Mouse (Mus musculus) hindbrain, postnatal 0 days (tissue): ENCODE data around the gene Ehd1. TPM values are rescaled to one million over a fixed set of nuclear protein-coding genes. Genes with fewer than 3 reads are reported as not detected.

ENCODE experiments used
- ATAC-seq: fragments of 200-750 bp; cut with Nextera tagmentation; 2 replicates; pipeline ENCODE4 v1.8.0; 2017; ENCODE audit warnings: mild to moderate bottlenecking, moderate TSS enrichment, moderate library complexity
- DNase-seq: peaks from one replicate; pipeline ENCODE4 v3.0.0-alpha.2; 2015; ENCODE audit warnings: low spot score
- H3K27ac ChIP-seq: fragments of 300-500 bp; sonication (generic); 2 replicates; pipeline ENCODE4 v1.5.1; 2014; ENCODE audit warnings: mild to moderate bottlenecking
- H3K27me3 ChIP-seq: fragments of 300-500 bp; sonication (generic); 2 replicates; pipeline ENCODE4 v1.6.1; 2014; ENCODE audit warnings: low read length, mixed read lengths; ENCODE audit not compliant: insufficient read depth
- H3K36me3 ChIP-seq: fragments of 300-500 bp; sonication (generic); 2 replicates; pipeline ENCODE4 v1.6.1; 2014; ENCODE audit warnings: low read length, mixed read lengths; ENCODE audit not compliant: insufficient read depth
- H3K4me1 ChIP-seq: fragments of 300-500 bp; sonication (generic); 2 replicates; pipeline ENCODE4 v1.6.1; 2014; ENCODE audit warnings: antibody characterized with exemption, low read length, mixed read lengths; ENCODE audit not compliant: insufficient read depth
- H3K4me2 ChIP-seq: fragments of 300-500 bp; sonication (generic); 2 replicates; pipeline ENCODE4 v1.6.1; 2014; ENCODE audit warnings: low read depth, mild to moderate bottlenecking, low read length, moderate library complexity, mixed read lengths
- H3K4me3 ChIP-seq: fragments of 300-500 bp; sonication (generic); 2 replicates; pipeline ENCODE4 v1.5.1; 2014; ENCODE audit warnings: low read length
- H3K9ac ChIP-seq: fragments of 300-500 bp; sonication (generic); replicated peaks from 2 replicates; pipeline ENCODE4 v1.6.1; 2014; ENCODE audit warnings: mild to moderate bottlenecking, low read length, moderate library complexity, mixed read lengths
- H3K9me3 ChIP-seq: fragments of 300-500 bp; sonication (generic); 2 replicates; pipeline ENCODE4 v1.6.1; 2016; ENCODE audit warnings: low read length, mixed read lengths
- CTCF ChIP-seq: IDR thresholded peaks from 2 replicates; pipeline ENCODE4 v1.5.1; 2016; ENCODE audit warnings: antibody characterized with exemption, control low read depth, low read depth
- WGBS: fragments of 180-500 bp; shearing (Covaris S2); extraction: QIAGEN DNeasy Blood & Tissue Kit; methylation state at CpG from one replicate; pipeline ENCODE4 v1.1.7; 2014; 5-methylcytosine and 5-hydroxymethylcytosine counted together
- polyA plus RNA-seq: library from polyadenylated mRNA; unstranded; fragments of >200 nt; fragmentation: Nextera tagmentation; extraction: Ambion mirVana; gene quantifications from 2 replicates; pipeline ENCODE4 v1.2.1, GENCODE M21; 2015
- total RNA-seq: library from RNA; depleted of rRNA; stranded (reverse); fragments of >200 nt; gene quantifications from 2 replicates; pipeline ENCODE4 v1.2.3, GENCODE M21; 2014

The Ehd1 gene
- total and polyA plus RNA-seq, 2 experiments from 2014 or later = 77.5 to 135 TPM

GRCm38 (mm10) chr19:6331178-6331577 lies 54.7 kb downstream of the Ehd1 start:
- no peak for DNase-seq
- 64% methylated on average over 5 of the region's 5 CpGs for WGBS
- ATAC-seq = no peak

GRCm38 (mm10) chr19:6331719-6332516 lies 55.4 kb downstream of the Ehd1 start:
- H3K27ac ChIP-seq = no peak overlapping the region
- no peaks in the 10 kb centered on the region for H3K27me3 ChIP-seq
- H3K36me3 ChIP-seq = no peaks in the 10 kb centered on the region; the same call in 1 of the 2 replicates
- H3K9ac ChIP-seq = no peak overlapping the region
- WGBS = 20% methylated on average over 13 of the region's 13 CpGs
- no peak for ATAC-seq
- no peak overlapping the region for H3K4me3 ChIP-seq
- H3K4me1 ChIP-seq = peaks cover 5% of the 10 kb centered on the region
- peak; percentile 96 for TF ChIP-seq CTCF
- H3K4me2 ChIP-seq = peak overlapping the region; percentile 25
- no peaks in the 10 kb centered on the region for H3K9me3 ChIP-seq
- DNase-seq = peak; percentile 89

More at GRCm38 (mm10) chr19:6331178-6331577, 54.7 kb downstream of the Ehd1 start:
- no peak overlapping the region for H3K4me2 ChIP-seq
- H3K9me3 ChIP-seq = no peaks in the 10 kb centered on the region
- H3K9ac ChIP-seq = no peak overlapping the region
- no peaks in the 10 kb centered on the region for H3K27me3 ChIP-seq
- no peaks in the 10 kb centered on the region; the same call in 1 of the 2 replicates for H3K4me1 ChIP-seq
- TF ChIP-seq CTCF = no peak
- no peak overlapping the region for H3K4me3 ChIP-seq
- no peaks in the 10 kb centered on the region for H3K36me3 ChIP-seq
- no peak overlapping the region for H3K27ac ChIP-seq

DNA sequence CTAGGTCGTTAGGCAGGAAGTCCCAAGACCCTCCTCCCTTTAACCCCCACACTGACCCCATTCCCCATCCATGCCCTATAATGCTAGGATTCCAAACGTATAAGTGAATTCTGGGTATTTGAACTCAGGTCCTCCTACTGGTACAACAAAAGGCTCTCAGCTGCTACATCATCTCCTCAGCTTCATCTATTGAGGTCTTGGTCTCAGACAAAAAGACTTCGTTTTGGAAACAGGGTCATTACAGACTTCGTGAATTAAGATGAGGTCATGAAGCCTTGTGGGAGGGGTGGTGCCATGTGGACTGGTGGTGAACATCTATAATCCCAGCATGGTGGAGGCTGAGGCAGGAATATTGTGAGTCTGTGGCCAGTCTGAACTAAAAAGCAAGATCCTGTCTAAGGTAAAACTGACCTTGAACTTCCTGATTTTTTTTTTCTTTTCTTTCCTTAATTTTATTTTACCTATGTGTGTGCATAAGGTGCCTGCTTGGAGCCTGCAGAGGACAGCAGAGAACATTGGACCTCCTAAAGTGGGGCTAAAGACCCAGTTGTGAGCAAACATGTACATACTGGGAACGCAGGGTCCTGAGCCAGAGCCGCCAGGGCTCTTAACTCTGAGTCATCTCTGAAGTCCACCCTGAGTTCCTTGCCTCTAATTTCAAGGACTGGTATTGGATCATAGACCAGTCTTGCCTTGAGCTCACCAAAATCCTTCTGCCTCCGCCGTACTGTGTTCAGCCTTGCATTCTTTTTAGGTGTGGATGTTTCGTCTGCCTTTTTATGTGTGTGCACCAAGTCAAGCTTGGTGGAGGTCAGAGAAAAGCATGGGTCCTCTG lies 57.5 kb downstream of the Ehd1 start:
- Histone ChIP-seq H3K4me2 (peak overlapping the region; percentile 96), H3K9me3 (no peaks in the 10 kb centered on the region), H3K27ac (peak overlapping the region; percentile 60), H3K9ac (no peak overlapping the region), H3K4me1 (peaks cover 7% of the 10 kb centered on the region), H3K27me3 (no peaks in the 10 kb centered on the region), H3K4me3 (0 out of 2 replicates have a peak overlapping the region, but pooled peaks have one; percentile 81), H3K36me3 (peaks cover 15% of the 10 kb centered on the region)
- DNase-seq (no peak), ATAC-seq (no peak)
- 71% methylated on average over 9 of the region's 9 CpGs for WGBS
- no peak for TF ChIP-seq CTCF

DNA sequence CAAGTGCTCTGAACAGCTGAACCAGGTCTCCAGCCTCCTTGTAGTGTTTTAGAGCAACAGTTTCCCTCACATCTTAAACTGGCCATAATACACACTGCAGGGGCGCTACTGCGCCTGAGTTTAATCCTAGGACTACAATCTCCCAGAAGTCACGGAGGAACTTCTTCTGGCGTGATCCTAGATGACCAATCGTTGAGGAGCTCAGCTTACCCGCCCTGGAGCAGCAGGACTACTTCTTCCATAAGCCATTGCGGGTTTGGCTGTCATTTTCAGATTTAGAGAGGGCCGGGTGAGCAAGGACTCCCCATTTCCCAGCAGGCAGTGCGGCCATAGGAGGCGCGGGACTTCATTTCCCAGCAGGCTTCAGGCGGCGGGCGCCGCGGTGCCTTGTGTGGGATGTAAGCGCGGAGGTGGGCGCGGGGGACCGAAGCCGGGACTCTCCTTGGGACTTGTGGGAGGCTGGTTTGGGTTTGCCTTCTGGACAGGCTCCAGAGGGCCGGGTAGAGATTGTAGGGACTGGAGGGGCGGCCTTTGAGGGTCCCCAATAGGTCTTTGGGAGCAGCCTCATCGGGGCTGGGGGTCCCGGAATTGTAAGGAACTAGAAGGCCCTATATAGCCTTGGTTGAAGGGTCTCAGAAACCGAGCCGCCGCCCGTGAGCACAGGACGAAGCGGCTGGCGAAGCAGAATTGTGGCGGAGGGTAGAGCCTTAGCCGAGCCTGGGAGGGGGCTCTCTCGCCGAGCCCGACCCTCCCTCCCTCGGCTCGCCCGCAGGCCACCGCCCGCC lies 58.3 kb downstream of the Ehd1 start, which contains the start of gene Men1:
TSS of gene Men1 (plus strand) at position 307 of the 785 bp plus-strand sequence.
- peak; percentile 95 for ATAC-seq
- WGBS = under 1% methylated on average over 41 of the region's 43 CpGs

DNA sequence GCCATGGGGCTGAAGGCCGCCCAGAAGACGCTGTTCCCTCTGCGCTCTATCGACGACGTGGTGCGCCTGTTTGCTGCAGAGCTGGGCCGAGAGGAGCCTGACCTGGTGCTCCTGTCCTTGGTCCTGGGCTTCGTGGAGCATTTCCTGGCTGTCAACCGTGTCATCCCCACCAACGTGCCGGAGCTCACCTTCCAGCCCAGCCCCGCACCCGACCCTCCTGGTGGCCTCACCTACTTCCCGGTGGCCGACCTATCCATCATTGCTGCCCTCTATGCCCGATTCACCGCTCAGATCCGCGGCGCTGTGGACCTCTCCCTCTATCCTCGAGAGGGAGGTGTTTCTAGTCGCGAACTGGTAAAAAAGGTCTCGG lies 58.9 kb downstream of the Ehd1 start:
- Histone ChIP-seq H3K9ac (peak overlapping the region; percentile 90), H3K4me3 (peak overlapping the region; percentile 81), H3K27me3 (no peaks in the 10 kb centered on the region), H3K4me2 (peak overlapping the region; percentile 96), H3K9me3 (no peaks in the 10 kb centered on the region), H3K4me1 (peaks cover 7% of the 10 kb centered on the region), H3K27ac (peak overlapping the region; percentile 82), H3K36me3 (peaks cover 28% of the 10 kb centered on the region)
- TF ChIP-seq CTCF = peak; percentile 15; the same call in 1 of the 2 replicates
- WGBS = 1% methylated on average over 25 of the region's 25 CpGs
- DNase-seq (peak; percentile 29), ATAC-seq (no peak)

More for the DNA sequence above, 58.3 kb downstream of the Ehd1 start, which contains the start of gene Men1:
- Histone ChIP-seq H3K4me2 (peak within 1 kb of the TSS; percentile 96), H3K27ac (peak within 1 kb of the TSS; percentile 82), H3K36me3 (peaks cover 23% of the 10 kb centered on the region), H3K9me3 (no peaks in the 10 kb centered on the region), H3K4me3 (peak within 1 kb of the TSS; percentile 81), H3K4me1 (peaks cover 7% of the 10 kb centered on the region), H3K27me3 (no peaks in the 10 kb centered on the region), H3K9ac (peak within 1 kb of the TSS; percentile 90)
- peak; percentile 71 for TF ChIP-seq CTCF
- DNase-seq = peak; percentile 99

DNA sequence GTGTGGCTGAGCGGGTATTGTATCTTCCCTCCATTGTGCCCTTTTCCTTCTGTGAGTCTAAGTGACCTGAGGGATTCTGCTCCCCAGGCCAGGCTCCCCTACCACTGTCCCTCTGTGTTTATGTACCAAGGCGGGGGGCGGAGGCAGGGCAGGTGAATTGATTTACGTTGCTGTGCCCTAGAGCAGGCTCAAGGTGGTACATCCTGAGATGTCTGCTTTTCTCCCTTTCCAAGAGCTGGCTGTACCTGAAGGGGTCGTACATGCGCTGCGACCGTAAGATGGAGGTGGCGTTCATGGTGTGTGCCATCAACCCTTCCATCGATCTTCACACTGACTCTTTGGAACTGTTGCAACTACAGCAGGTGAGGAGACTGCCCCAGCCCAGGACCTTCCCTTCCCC lies 60.4 kb downstream of the Ehd1 start:
- no peak overlapping the region for H3K27ac ChIP-seq
- H3K9me3 ChIP-seq = no peaks in the 10 kb centered on the region
- H3K4me2 ChIP-seq = peak overlapping the region; percentile 96
- no peak for ATAC-seq
- no peak for DNase-seq
- no peaks in the 10 kb centered on the region for H3K27me3 ChIP-seq
- no peak for TF ChIP-seq CTCF
- peaks cover 28% of the 10 kb centered on the region for H3K36me3 ChIP-seq
- peaks cover 7% of the 10 kb centered on the region for H3K4me1 ChIP-seq
- peak overlapping the region; percentile 90 for H3K9ac ChIP-seq
- H3K4me3 ChIP-seq = peak overlapping the region; percentile 81; the same call in 1 of the 2 replicates
- WGBS = 91% methylated on average over 10 of the region's 10 CpGs
